Mouse (Mus musculus) forebrain, embryonic 16.5 days (tissue): ENCODE data around the gene Fxyd7. TPM values are rescaled to one million over a fixed set of nuclear protein-coding genes. Genes with fewer than 3 reads are reported as not detected.

Source experiments
- ATAC-seq: fragments of 200-750 bp; cut with Nextera tagmentation; 2 replicates; pipeline ENCODE4 v1.8.0; 2017; ENCODE audit warnings: mild to moderate bottlenecking, moderate library complexity
- H3K27ac ChIP-seq: fragments of 300-500 bp; sonication (generic); 2 replicates; pipeline ENCODE4 v1.5.1; 2014; ENCODE audit warnings: low read length, control low read depth
- H3K27me3 ChIP-seq: fragments of 300-500 bp; sonication (generic); replicated peaks from 2 replicates; pipeline ENCODE4 v1.6.1; 2014; ENCODE audit warnings: low read length; ENCODE audit not compliant: control insufficient read depth, insufficient read depth
- H3K36me3 ChIP-seq: fragments of 300-500 bp; sonication (generic); 2 replicates; pipeline ENCODE4 v1.6.1; 2014; ENCODE audit not compliant: control insufficient read depth, insufficient read depth
- H3K4me1 ChIP-seq: fragments of 300-500 bp; sonication (generic); replicated peaks from 2 replicates; pipeline ENCODE4 v1.6.1; 2014; ENCODE audit warnings: low read length; ENCODE audit not compliant: control insufficient read depth, insufficient read depth
- H3K4me2 ChIP-seq: fragments of 300-500 bp; sonication (generic); 2 replicates; pipeline ENCODE4 v1.6.1; 2014; ENCODE audit warnings: mild to moderate bottlenecking, low read length, control low read depth
- H3K4me3 ChIP-seq: fragments of 300-500 bp; sonication (generic); replicated peaks from 2 replicates; pipeline ENCODE4 v1.5.1; 2014; ENCODE audit warnings: mild to moderate bottlenecking, low read length, control low read depth
- H3K9ac ChIP-seq: fragments of 300-500 bp; sonication (generic); replicated peaks from 2 replicates; pipeline ENCODE4 v1.6.1; 2014; ENCODE audit warnings: low read depth, low read length, control low read depth
- H3K9me3 ChIP-seq: fragments of 300-500 bp; sonication (generic); 2 replicates; pipeline ENCODE4 v1.6.1; 2016; ENCODE audit warnings: low read length; ENCODE audit not compliant: control insufficient read depth
- WGBS: fragments of 180-500 bp; shearing (Covaris S2); extraction: QIAGEN DNeasy Blood & Tissue Kit; methylation state at CpG from one replicate; pipeline ENCODE4 v1.1.7; 2014; 5-methylcytosine and 5-hydroxymethylcytosine counted together
- microRNA-seq: library from miRNA; unstranded; fragments of <30 nt; microRNA quantifications from one replicate; pipeline ENCODE4, GENCODE M21; 2017
- polyA plus RNA-seq: library from polyadenylated mRNA; unstranded; fragments of >200 nt; fragmentation: Nextera tagmentation; extraction: Ambion mirVana; gene quantifications from 2 replicates; pipeline ENCODE4 v1.2.1, GENCODE M21; 2015

Fxyd7 gene
- polyA plus RNA-seq, 1 experiment from 2014 or later = 95.0 TPM

GRCm38 (mm10) chr7:31008175-31008574 lies 43.1 kb downstream of the Fxyd7 start:
- Histone ChIP-seq H3K27me3 (no peaks in the 10 kb centered on the region), H3K4me1 (no peaks in the 10 kb centered on the region), H3K4me2 (no peak overlapping the region), H3K36me3 (no peaks in the 10 kb centered on the region), H3K9me3 (no peaks in the 10 kb centered on the region), H3K9ac (no peak overlapping the region), H3K27ac (no peak overlapping the region), H3K4me3 (no peak overlapping the region)
- 69% methylated on average over 1 of the region's 1 CpGs for WGBS
- no peak for ATAC-seq

GRCm38 (mm10) chr7:31007775-31008174 lies 43.5 kb downstream of the Fxyd7 start:
- Histone ChIP-seq H3K4me2 (no peak overlapping the region), H3K27ac (no peak overlapping the region), H3K27me3 (no peaks in the 10 kb centered on the region), H3K36me3 (no peaks in the 10 kb centered on the region), H3K9me3 (no peaks in the 10 kb centered on the region), H3K4me3 (no peak overlapping the region), H3K4me1 (no peaks in the 10 kb centered on the region), H3K9ac (no peak overlapping the region)
- ATAC-seq = no peak
- 100% methylated on average over 1 of the region's 1 CpGs for WGBS

- ATAC-seq = no peak
- no peaks in the 10 kb centered on the region for H3K9me3 ChIP-seq
- H3K4me2 ChIP-seq = no peak overlapping the region
- no peaks in the 10 kb centered on the region for H3K36me3 ChIP-seq
- H3K27ac ChIP-seq = no peak overlapping the region
- no peaks in the 10 kb centered on the region for H3K27me3 ChIP-seq
- H3K9ac ChIP-seq = no peak overlapping the region
- WGBS = 85% methylated on average over 8 of the region's 8 CpGs
- no peaks in the 10 kb centered on the region for H3K4me1 ChIP-seq
- H3K4me3 ChIP-seq = no peak overlapping the region
These were observed 48.6 kb downstream of the Fxyd7 start for GRCm38 (mm10) chr7:31002650-31003049.

GRCm38 (mm10) chr7:31000505-31001020 lies 50.7 kb downstream of the Fxyd7 start:
- no peaks in the 10 kb centered on the region for H3K36me3 ChIP-seq
- H3K4me3 ChIP-seq = no peak overlapping the region
- no peaks in the 10 kb centered on the region for H3K4me1 ChIP-seq
- H3K27ac ChIP-seq = no peak overlapping the region
- ATAC-seq = no peak
- H3K9me3 ChIP-seq = peaks cover 5% of the 10 kb centered on the region; the same call in 1 of the 2 replicates
- H3K9ac ChIP-seq = no peak overlapping the region
- H3K4me2 ChIP-seq = no peak overlapping the region
- no peaks in the 10 kb centered on the region for H3K27me3 ChIP-seq
- WGBS = 46% methylated on average over 7 of the region's 7 CpGs

GRCm38 (mm10) chr7:30996491-30996890 lies 54.8 kb downstream of the Fxyd7 start:
- Histone ChIP-seq H3K9ac (no peak overlapping the region), H3K36me3 (no peaks in the 10 kb centered on the region), H3K4me3 (no peak overlapping the region), H3K9me3 (peaks cover 5% of the 10 kb centered on the region; the same call in 1 of the 2 replicates), H3K27ac (no peak overlapping the region), H3K4me2 (no peak overlapping the region), H3K4me1 (no peaks in the 10 kb centered on the region), H3K27me3 (no peaks in the 10 kb centered on the region)
- 99% methylated on average over 2 of the region's 2 CpGs for WGBS
- no peak for ATAC-seq

GRCm38 (mm10) chr7:30993986-30994385 lies 57.3 kb downstream of the Fxyd7 start:
- Histone ChIP-seq H3K4me1 (no peaks in the 10 kb centered on the region), H3K9me3 (peaks cover 5% of the 10 kb centered on the region; the same call in 1 of the 2 replicates), H3K4me2 (no peak overlapping the region), H3K27ac (no peak overlapping the region), H3K9ac (no peak overlapping the region), H3K36me3 (no peaks in the 10 kb centered on the region), H3K4me3 (no peak overlapping the region), H3K27me3 (no peaks in the 10 kb centered on the region)
- 82% methylated on average over 5 of the region's 5 CpGs for WGBS
- ATAC-seq = no peak

Small RNA genes within 50 kb of the gene (microRNA-seq; reads per million reads assigned to microRNA genes)
- gene Mir7050 = not detected

Other genes with a start within 250 kb of the Fxyd7 start
- 0.14 TPM in 1 of 2 replicates, not detected in the other for gene Ffar2, start 227.7 kb downstream of the Fxyd7 start, polyA plus RNA-seq
- gene Ffar3, start 195.3 kb downstream of the Fxyd7 start, polyA plus RNA-seq = not detected in 2 replicates
- gene Ffar1, start 189.9 kb downstream of the Fxyd7 start, polyA plus RNA-seq = not detected in 2 replicates
- 0.25 TPM in 1 of 2 replicates, not detected in the other for gene Cd22, start 171.1 kb downstream of the Fxyd7 start, polyA plus RNA-seq
- 1.0 and 1.8 TPM in 2 replicates for gene Mag, start 136.6 kb downstream of the Fxyd7 start, polyA plus RNA-seq
- not detected in 2 replicates for gene Hamp2, start 126.8 kb downstream of the Fxyd7 start, polyA plus RNA-seq
- not detected in 2 replicates for gene Hamp, start 107.4 kb downstream of the Fxyd7 start, polyA plus RNA-seq
- gene Usf2, start 94.7 kb downstream of the Fxyd7 start, polyA plus RNA-seq = 30.0 and 32.3 TPM in 2 replicates
- gene Lsr, start 78.0 kb downstream of the Fxyd7 start, polyA plus RNA-seq = 21.3 and 23.2 TPM in 2 replicates
- 0.26 and 0.42 TPM in 2 replicates for gene Fam187b, start 77.7 kb downstream of the Fxyd7 start, polyA plus RNA-seq
- gene Fxyd5, start 9.0 kb downstream of the Fxyd7 start, polyA plus RNA-seq = 21.7 and 23.4 TPM in 2 replicates
- 10.7 and 14.5 TPM in 2 replicates for gene Fxyd1, start 5.7 kb upstream of the Fxyd7 start, polyA plus RNA-seq
- gene Lgi4, start 7.9 kb upstream of the Fxyd7 start, polyA plus RNA-seq = 0.20 and 0.24 TPM in 2 replicates
- 0.15 and 0.66 TPM in 2 replicates for gene Fxyd3, start 25.2 kb upstream of the Fxyd7 start, polyA plus RNA-seq
- gene Hpn, start 63.8 kb upstream of the Fxyd7 start, polyA plus RNA-seq = 0.88 TPM in 1 of 2 replicates, not detected in the other
- gene Scn1b, start 75.5 kb upstream of the Fxyd7 start, polyA plus RNA-seq = 4.1 and 5.3 TPM in 2 replicates
- 261 and 277 TPM in 2 replicates for gene Gramd1a, start 104.4 kb upstream of the Fxyd7 start, polyA plus RNA-seq
- gene Scgb2b2, start 239.0 kb upstream of the Fxyd7 start, polyA plus RNA-seq = not detected in 2 replicates
- gene Scgb1b2, start 240.4 kb upstream of the Fxyd7 start, polyA plus RNA-seq = not detected in 2 replicates